Mouse (Mus musculus) liver, embryonic 14.5 days (tissue): ENCODE results near the gene Gck.

Experiments
- CTCF ChIP-seq: IDR thresholded peaks from 2 replicates; pipeline ENCODE4 v1.5.1; 2016; ENCODE audit warnings: antibody characterized with exemption, low read depth, control low read depth
- EP300 ChIP-seq: IDR thresholded peaks from 2 replicates; pipeline ENCODE4 v1.6.1; 2016; ENCODE audit warnings: antibody characterized with exemption, low read depth

GRCm38 (mm10) chr11:5994212-5994611 lies 44.3 kb upstream of the Gck start:
- TF ChIP-seq CTCF (no peak), EP300 (no peak)
